Mouse (Mus musculus): ENCODE data around the gene Spata2l. TPM values are rescaled to one million over a fixed set of nuclear protein-coding genes. Genes with fewer than 3 reads are reported as not detected.
A peak's percentile ranks its signal among the peaks of the same experiment; 100 is the strongest.
"Not testable (repeated sequence)": the region's sequence is repeated elsewhere in the genome, so short reads cannot be mapped to it uniquely, and the experiment has no call there.

Spata2l gene
- polyA plus RNA-seq, 1 experiment = 8.3 TPM

- TF ChIP-seq CTCF (IDR thresholded peaks at IDR 0.05; ENCODE audit: insufficient read depth, low read length) (peak; percentile 50), POLR2A (IDR thresholded peaks at IDR 0.05; ENCODE audit: borderline replicate concordance, extremely low read depth, low read depth, low read length) (peak; percentile 91)
- 0 out of 2 replicates have a peak, but pooled peaks cover 2% of the 10 kb centered on the region for H3K4me1 ChIP-seq (ENCODE audit: control insufficient read depth, insufficient read depth, low read length)
- under 1% methylated on average over 76 of the region's 76 CpGs for WGBS
- H3K4me3 ChIP-seq (replicated peaks; ENCODE audit: extremely low read depth, low read depth, low read length) = peak within 1 kb of the TSS; percentile 89
- DNase-seq = peak; percentile 86
These were observed 23.5 kb downstream of the Spata2l start, which contains the start of the genes Chmp1a and Spata33 for GRCm38 (mm10) chr8:123212321-123213117. Chmp1a (minus strand) TSS chr8:123212763. Spata33 (plus strand) TSS chr8:123212832.

DNA sequence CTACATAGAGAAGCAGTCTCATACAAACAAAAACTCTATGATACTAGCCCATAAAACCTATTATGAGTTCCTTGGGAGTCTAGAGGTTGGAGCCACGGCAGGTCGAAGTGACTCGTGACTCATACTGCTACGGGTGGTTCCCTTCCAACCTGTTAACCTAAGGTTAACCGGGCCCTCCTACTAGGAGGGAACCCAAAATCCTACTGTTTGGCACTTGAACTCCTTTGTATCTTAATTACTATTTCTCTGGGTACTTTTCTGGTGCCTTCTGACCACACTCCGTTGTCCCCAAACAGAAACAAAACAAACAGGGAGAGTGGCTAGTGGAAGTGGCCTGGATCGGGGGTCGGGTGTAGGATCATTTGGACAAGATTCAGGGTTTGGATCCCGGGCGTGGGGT lies 24.2 kb downstream of the Spata2l start:
- DNase-seq = no peak
- no peak for TF ChIP-seq POLR2A (IDR thresholded peaks at IDR 0.05; ENCODE audit: borderline replicate concordance, extremely low read depth, low read depth, low read length)
- TF ChIP-seq CTCF (IDR thresholded peaks at IDR 0.05; ENCODE audit: insufficient read depth, low read length) = no peak
- WGBS = 23% methylated on average over 10 of the region's 10 CpGs

GRCm38 (mm10) chr8:123203571-123203970 lies 32.5 kb downstream of the Spata2l start:
- H3K4me3 ChIP-seq (replicated peaks; ENCODE audit: extremely low read depth, low read depth, low read length) = no peak overlapping the region
- no peaks in the 10 kb centered on the region for H3K4me1 ChIP-seq (ENCODE audit: control insufficient read depth, insufficient read depth, low read length)
- DNase-seq = no peak
- 59% methylated on average over 3 of the region's 3 CpGs for WGBS
- no peak for TF ChIP-seq POLR2A (IDR thresholded peaks at IDR 0.05; ENCODE audit: borderline replicate concordance, extremely low read depth, low read depth, low read length)
- TF ChIP-seq CTCF (IDR thresholded peaks at IDR 0.05; ENCODE audit: insufficient read depth, low read length) = no peak

More for the DNA sequence above, 24.2 kb downstream of the Spata2l start:
- 0 out of 2 replicates have a peak, but pooled peaks cover 2% of the 10 kb centered on the region for H3K4me1 ChIP-seq (ENCODE audit: control insufficient read depth, insufficient read depth, low read length)
- peak overlapping the region; percentile 89 for H3K4me3 ChIP-seq (replicated peaks; ENCODE audit: extremely low read depth, low read depth, low read length)

- TF ChIP-seq POLR2A (IDR thresholded peaks at IDR 0.05; ENCODE audit: borderline replicate concordance, extremely low read depth, low read depth, low read length) = no peak
- peak; percentile 64 for TF ChIP-seq CTCF (IDR thresholded peaks at IDR 0.05; ENCODE audit: insufficient read depth, low read length)
- WGBS = 21% methylated on average over 5 of the region's 5 CpGs
These were observed 33.7 kb downstream of the Spata2l start for GRCm38 (mm10) chr8:123202288-123202687.

DNA sequence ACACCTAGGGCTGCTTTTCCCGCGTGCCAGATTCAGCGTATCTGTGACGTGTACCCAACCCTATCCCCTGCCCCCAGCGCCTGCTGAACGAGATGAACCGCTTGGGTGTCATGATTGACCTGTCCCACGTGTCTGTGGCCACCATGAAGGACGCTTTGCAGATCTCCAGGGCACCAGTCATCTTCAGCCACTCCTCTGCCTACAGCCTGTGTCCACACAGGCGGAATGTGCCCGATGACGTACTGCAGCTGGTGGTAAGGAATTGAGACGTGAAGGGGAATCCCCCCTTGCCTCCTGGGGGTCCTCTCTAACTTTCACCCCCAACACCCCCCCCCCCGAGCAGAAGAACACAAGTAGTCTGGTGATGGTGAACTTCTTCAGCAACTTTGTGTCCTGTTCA lies 36.2 kb downstream of the Spata2l start:
- WGBS = 44% methylated on average over 14 of the region's 14 CpGs
- DNase-seq = no peak

More at GRCm38 (mm10) chr8:123202288-123202687, 33.7 kb downstream of the Spata2l start:
- DNase-seq = peak; percentile 69
- H3K4me1 ChIP-seq (ENCODE audit: control insufficient read depth, insufficient read depth, low read length) = no peaks in the 10 kb centered on the region
- H3K4me3 ChIP-seq (replicated peaks; ENCODE audit: extremely low read depth, low read depth, low read length) = no peak overlapping the region

DNA sequence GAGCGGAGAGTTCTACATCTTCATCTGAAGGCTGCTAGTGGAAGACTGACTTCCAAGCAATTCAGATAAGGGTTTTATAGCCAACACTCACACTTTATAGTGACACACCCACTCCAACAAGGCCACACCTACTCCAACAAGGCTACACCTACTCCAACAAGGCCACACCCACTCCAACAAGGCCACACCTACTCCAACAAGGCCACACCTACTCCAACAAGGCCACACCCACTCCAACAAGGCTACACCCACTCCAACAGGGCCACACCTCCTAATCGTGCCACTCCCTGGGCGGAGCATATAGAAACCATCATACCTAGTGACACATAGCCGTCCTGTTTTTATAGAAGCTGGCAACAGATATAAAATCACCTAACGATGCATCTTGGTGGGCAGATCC lies 39.0 kb downstream of the Spata2l start:
- DNase-seq; H3K4me3 ChIP-seq (replicated peaks; ENCODE audit: extremely low read depth, low read depth, low read length); H3K4me1 ChIP-seq (ENCODE audit: control insufficient read depth, insufficient read depth, low read length): not testable (repeated sequence)
- 71% methylated on average over 5 of the region's 5 CpGs for WGBS

More for the DNA sequence above, 36.2 kb downstream of the Spata2l start:
- TF ChIP-seq POLR2A (IDR thresholded peaks at IDR 0.05; ENCODE audit: borderline replicate concordance, extremely low read depth, low read depth, low read length) (no peak), CTCF (IDR thresholded peaks at IDR 0.05; ENCODE audit: insufficient read depth, low read length) (no peak)
- Histone ChIP-seq H3K4me3 (replicated peaks; ENCODE audit: extremely low read depth, low read depth, low read length) (no peak overlapping the region), H3K4me1 (ENCODE audit: control insufficient read depth, insufficient read depth, low read length) (no peaks in the 10 kb centered on the region)

DNA sequence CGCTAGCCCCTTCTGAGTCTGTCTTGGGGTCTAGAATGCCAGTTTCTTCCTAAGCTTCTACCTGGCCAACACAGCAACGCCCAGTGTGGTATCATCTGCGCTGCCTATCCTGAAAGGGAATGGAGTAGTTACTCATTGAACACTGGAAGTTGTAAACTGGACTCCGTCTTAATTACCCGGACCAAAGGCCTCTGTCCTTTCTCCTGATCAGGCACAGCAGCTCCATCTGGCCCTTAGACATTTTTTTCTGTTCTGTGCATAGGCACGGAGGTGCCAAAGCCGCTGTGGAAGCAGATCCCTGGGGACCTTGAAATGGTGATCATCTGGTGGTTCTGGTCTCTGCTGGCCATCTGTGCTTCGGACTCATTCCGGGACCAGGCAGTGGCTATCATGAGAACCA lies 42.3 kb downstream of the Spata2l start:
- TF ChIP-seq CTCF (IDR thresholded peaks at IDR 0.05; ENCODE audit: insufficient read depth, low read length) (no peak), POLR2A (IDR thresholded peaks at IDR 0.05; ENCODE audit: borderline replicate concordance, extremely low read depth, low read depth, low read length) (no peak)
- H3K4me1 ChIP-seq (ENCODE audit: control insufficient read depth, insufficient read depth, low read length) = no peaks in the 10 kb centered on the region; the same call in 1 of the 2 replicates
- WGBS = 94% methylated on average over 9 of the region's 9 CpGs
- no peak overlapping the region for H3K4me3 ChIP-seq (replicated peaks; ENCODE audit: extremely low read depth, low read depth, low read length)
- DNase-seq = no peak

GRCm38 (mm10) chr8:123191908-123192307 lies 44.1 kb downstream of the Spata2l start:
- no peak overlapping the region for H3K4me3 ChIP-seq (replicated peaks; ENCODE audit: extremely low read depth, low read depth, low read length)
- 42% methylated on average over 8 of the region's 8 CpGs for WGBS
- DNase-seq = no peak
- no peaks in the 10 kb centered on the region; the same call in 1 of the 2 replicates for H3K4me1 ChIP-seq (ENCODE audit: control insufficient read depth, insufficient read depth, low read length)
- TF ChIP-seq POLR2A (IDR thresholded peaks at IDR 0.05; ENCODE audit: borderline replicate concordance, extremely low read depth, low read depth, low read length) = no peak
- TF ChIP-seq CTCF (IDR thresholded peaks at IDR 0.05; ENCODE audit: insufficient read depth, low read length) = no peak

GRCm38 (mm10) chr8:123190678-123191077 lies 45.4 kb downstream of the Spata2l start:
- TF ChIP-seq POLR2A (IDR thresholded peaks at IDR 0.05; ENCODE audit: borderline replicate concordance, extremely low read depth, low read depth, low read length) (no peak), CTCF (IDR thresholded peaks at IDR 0.05; ENCODE audit: insufficient read depth, low read length) (peak; percentile 70)
- no peaks in the 10 kb centered on the region; the same call in 1 of the 2 replicates for H3K4me1 ChIP-seq (ENCODE audit: control insufficient read depth, insufficient read depth, low read length)
- H3K4me3 ChIP-seq (replicated peaks; ENCODE audit: extremely low read depth, low read depth, low read length) = no peak overlapping the region
- DNase-seq = peak; percentile 58
- 3% methylated on average over 9 of the region's 9 CpGs for WGBS

GRCm38 (mm10) chr8:123188841-123189240 lies 47.2 kb downstream of the Spata2l start:
- no peak for DNase-seq
- no peak for TF ChIP-seq CTCF (IDR thresholded peaks at IDR 0.05; ENCODE audit: insufficient read depth, low read length)
- 0 out of 2 replicates have a peak, but pooled peaks have one; percentile 2 for TF ChIP-seq POLR2A (IDR thresholded peaks at IDR 0.05; ENCODE audit: borderline replicate concordance, extremely low read depth, low read depth, low read length)
- no peaks in the 10 kb centered on the region; the same call in 1 of the 2 replicates for H3K4me1 ChIP-seq (ENCODE audit: control insufficient read depth, insufficient read depth, low read length)
- WGBS = 31% methylated on average over 7 of the region's 7 CpGs
- H3K4me3 ChIP-seq (replicated peaks; ENCODE audit: extremely low read depth, low read depth, low read length) = no peak overlapping the region
